Comparison of ENCODE assay signal across 8 mouse cellular contexts in genomic region chr9:34983513-34984462, GRCm38 (mm10).
A peak's percentile ranks its signal among the peaks of the same experiment; 100 is the strongest.
DNase-seq lines count a peak whose midpoint lies in the region; ATAC-seq and TF ChIP-seq lines count a peak whose summit lies in the region.

No protein-coding gene starts in this region.

- H3K9ac ChIP-seq in forebrain, embryonic 12.5 days, result no peak overlapping the region; the same call in 1 of the 2 replicates
- no peak overlapping the region for H3K9ac ChIP-seq in hindbrain, embryonic 16.5 days (ENCODE audit: low read depth, low read length)
- no peak overlapping the region for H3K9ac ChIP-seq in lung, embryonic 14.5 days

- H3K36me3 ChIP-seq in testis, adult 2 months (ENCODE audit: control insufficient read depth, insufficient read depth, low read length), result no peaks in the 10 kb centered on the region
- no peaks in the 10 kb centered on the region for H3K36me3 ChIP-seq in forebrain, embryonic 12.5 days (replicated peaks)
- no peaks in the 10 kb centered on the region for H3K36me3 ChIP-seq in hindbrain, embryonic 16.5 days (ENCODE audit: control insufficient read depth, insufficient read depth, low read length)
- H3K36me3 ChIP-seq in lung, embryonic 14.5 days (ENCODE audit: insufficient read depth), result no peaks in the 10 kb centered on the region

- H3K27ac ChIP-seq in testis, adult 2 months (ENCODE audit: control insufficient read depth, insufficient read depth, low read depth, low read length), result no peak overlapping the region
- no peak overlapping the region for H3K27ac ChIP-seq in forebrain, embryonic 12.5 days
- H3K27ac ChIP-seq in hindbrain, embryonic 16.5 days (ENCODE audit: low read depth, low read length), result no peak overlapping the region
- no peak overlapping the region for H3K27ac ChIP-seq in lung, embryonic 14.5 days (ENCODE audit: low read depth)

- H3K9me3 ChIP-seq in forebrain, embryonic 12.5 days, result no peaks in the 10 kb centered on the region
- H3K9me3 ChIP-seq in hindbrain, embryonic 16.5 days (ENCODE audit: control insufficient read depth, low read length), result no peaks in the 10 kb centered on the region
- H3K9me3 ChIP-seq in lung, embryonic 14.5 days (ENCODE audit: low read depth, low read length), result no peaks in the 10 kb centered on the region

- peaks cover 3% of the 10 kb centered on the region; the same call in 1 of the 2 replicates for H3K4me1 ChIP-seq in testis, adult 2 months (ENCODE audit: control insufficient read depth, insufficient read depth, low read length)
- H3K4me1 ChIP-seq in forebrain, embryonic 12.5 days, result peaks cover 10% of the 10 kb centered on the region; the same call in 1 of the 2 replicates
- H3K4me1 ChIP-seq in hindbrain, embryonic 16.5 days (ENCODE audit: control insufficient read depth, insufficient read depth, low read depth, low read length), result no peaks in the 10 kb centered on the region
- H3K4me1 ChIP-seq in lung, embryonic 14.5 days (ENCODE audit: insufficient read depth), result no peaks in the 10 kb centered on the region

- no peak overlapping the region for H3K4me2 ChIP-seq in forebrain, embryonic 12.5 days
- H3K4me2 ChIP-seq in hindbrain, embryonic 16.5 days (ENCODE audit: low read length), result peak overlapping the region; percentile 11; the same call in 1 of the 2 replicates
- H3K4me2 ChIP-seq in lung, embryonic 14.5 days, result 0 out of 2 replicates have a peak overlapping the region, but pooled peaks have one; percentile 33

- peak; percentile 61 for ATAC-seq in forebrain, embryonic 12.5 days (ENCODE audit: low FRiP score)
- ATAC-seq in hindbrain, embryonic 16.5 days, result 0 out of 2 replicates have a peak, but pooled peaks have one; percentile 35
- ATAC-seq in lung, embryonic 14.5 days (ENCODE audit: insufficient read depth), result peak; percentile 24; the same call in 1 of the 2 replicates

- WGBS in forebrain, embryonic 12.5 days, result 40% methylated on average over 12 of the region's 12 CpGs
- WGBS in hindbrain, embryonic 16.5 days, result 39% methylated on average over 12 of the region's 12 CpGs
- 30% methylated on average over 12 of the region's 12 CpGs for WGBS in lung, embryonic 14.5 days

- TF ChIP-seq POLR2A in testis, adult 2 months (IDR thresholded peaks at IDR 0.05; ENCODE audit: control insufficient read depth, low read depth, low read length), result no peak

- no peaks in the 10 kb centered on the region for H3K27me3 ChIP-seq in testis, adult 2 months (ENCODE audit: control insufficient read depth, insufficient read depth, low read length)
- peaks cover 18% of the 10 kb centered on the region; the same call in 1 of the 2 replicates for H3K27me3 ChIP-seq in forebrain, embryonic 12.5 days
- H3K27me3 ChIP-seq in hindbrain, embryonic 16.5 days (replicated peaks; ENCODE audit: control insufficient read depth, insufficient read depth, low read length), result no peaks in the 10 kb centered on the region
- H3K27me3 ChIP-seq in lung, embryonic 14.5 days (ENCODE audit: insufficient read depth, low read length), result 0 out of 2 replicates have a peak, but pooled peaks cover 4% of the 10 kb centered on the region

- TF ChIP-seq CTCF in testis, adult 2 months (IDR thresholded peaks at IDR 0.05; ENCODE audit: control insufficient read depth, insufficient read depth, insufficient replicate concordance, low read depth, low read length), result peak; percentile 15; the same call in 1 of the 2 replicates
- TF ChIP-seq CTCF in lung, embryonic 14.5 days (IDR thresholded peaks at IDR 0.05; ENCODE audit: low read depth), result peak; percentile 88

- no peak overlapping the region for H3K4me3 ChIP-seq in testis, adult 2 months (ENCODE audit: control insufficient read depth, low read depth, low read length)
- H3K4me3 ChIP-seq in forebrain, embryonic 12.5 days (replicated peaks), result no peak overlapping the region
- no peak overlapping the region for H3K4me3 ChIP-seq in hindbrain, embryonic 16.5 days (ENCODE audit: low read length)
- no peak overlapping the region for H3K4me3 ChIP-seq in lung, embryonic 14.5 days (ENCODE audit: low read depth, low read length)

- DNase-seq in adrenal gland, adult (ENCODE audit: inconsistent age in 2 of 2, low spot score in 1 of 2), result peak; percentile 32 to 76
- no peak for DNase-seq in adrenal gland, postnatal 4 days (ENCODE audit: low spot score in 2 of 2)
- DNase-seq in testis, postnatal 14 days (ENCODE audit: low spot score), result no peak
- DNase-seq in lung, embryonic 14.5 days, result peak; percentile 83
- DNase-seq in retina, adult 2 months (ENCODE audit: low read depth, low spot score), result peak; percentile 15

Comparison
In these comparisons a context has a peak if more than half of its experiments do, and no peak if none do; other contexts are left out.
1. DNase-seq: peak in adrenal gland, adult (2 of 2), lung, embryonic 14.5 days (single experiment) and retina, adult 2 months (single experiment); none in adrenal gland, postnatal 4 days (0 of 2) and testis, postnatal 14 days (single experiment).
2. Peak in every context shown above with its lines, with median percentiles within 50 percentile points of each other: ATAC-seq.